Mouse (Mus musculus) ovary, postnatal 14 days (tissue): ENCODE data around the gene Ampd1.

Experiments
- DNase-seq: peaks from one replicate; pipeline ENCODE4 v3.0.0; 2022; ENCODE audit warnings: low spot score

The Ampd1 gene

GRCm38 (mm10) chr3:103148941-103149340, 75.1 kb downstream of the Ampd1 start:
- DNase-seq = no peak
